Mouse (Mus musculus) liver, embryonic 13.5 days (tissue): ENCODE measurements around the gene Dglucy. TPM values are rescaled to one million over a fixed set of nuclear protein-coding genes. Genes with fewer than 3 reads are reported as not detected.
"Not testable (repeated sequence)": the region's sequence is repeated elsewhere in the genome, so short reads cannot be mapped to it uniquely, and the experiment has no call there.

Source experiments
- ATAC-seq: fragments of 200-750 bp; cut with Nextera tagmentation; 2 replicates; pipeline ENCODE4 v1.8.0; 2017; ENCODE audit warnings: low read depth, mild to moderate bottlenecking, moderate number of reproducible peaks, moderate library complexity
- DNase-seq: peaks from one replicate; pipeline ENCODE4 v3.0.0; 2022
- H3K27ac ChIP-seq: fragments of 300-500 bp; sonication (generic); 2 replicates; pipeline ENCODE4 v1.5.1; 2015; ENCODE audit warnings: moderate library complexity, mild to moderate bottlenecking, inconsistent platforms
- H3K27me3 ChIP-seq: fragments of 300-500 bp; sonication (generic); 2 replicates; pipeline ENCODE4 v1.6.1; 2015; ENCODE audit warnings: mild to moderate bottlenecking, inconsistent platforms
- H3K36me3 ChIP-seq: fragments of 300-500 bp; sonication (generic); 2 replicates; pipeline ENCODE4 v1.6.1; 2015; ENCODE audit warnings: mild to moderate bottlenecking, inconsistent platforms
- H3K4me1 ChIP-seq: fragments of 300-500 bp; sonication (generic); replicated peaks from 2 replicates; pipeline ENCODE4 v1.6.1; 2015; ENCODE audit warnings: inconsistent platforms
- H3K4me2 ChIP-seq: fragments of 300-500 bp; sonication (generic); 2 replicates; pipeline ENCODE4 v1.6.1; 2015; ENCODE audit warnings: inconsistent platforms, mild to moderate bottlenecking, moderate library complexity
- H3K4me3 ChIP-seq: fragments of 300-500 bp; sonication (generic); replicated peaks from 2 replicates; pipeline ENCODE4 v1.5.1; 2015; ENCODE audit warnings: mild to moderate bottlenecking, inconsistent platforms
- H3K9ac ChIP-seq: fragments of 300-500 bp; sonication (generic); 2 replicates; pipeline ENCODE4 v1.6.1; 2015; ENCODE audit warnings: mild to moderate bottlenecking, inconsistent platforms
- H3K9me3 ChIP-seq: fragments of 300-500 bp; sonication (generic); replicated peaks from 2 replicates; pipeline ENCODE4 v1.6.1; 2016; ENCODE audit warnings: inconsistent platforms
- WGBS: fragments of 180-500 bp; shearing (Covaris S2); methylation state at CpG from one replicate; pipeline ENCODE4 v1.1.7; 2015; ENCODE audit not compliant: insufficient replicate concordance; 5-methylcytosine and 5-hydroxymethylcytosine counted together
- polyA plus RNA-seq: library from polyadenylated mRNA; unstranded; fragments of >200 nt; fragmentation: Nextera tagmentation; extraction: Ambion mirVana; gene quantifications from 2 replicates; pipeline ENCODE4 v1.2.1, GENCODE M21; 2015

Dglucy gene
- polyA plus RNA-seq, 1 experiment from 2014 or later: 0.93 TPM

DNA sequence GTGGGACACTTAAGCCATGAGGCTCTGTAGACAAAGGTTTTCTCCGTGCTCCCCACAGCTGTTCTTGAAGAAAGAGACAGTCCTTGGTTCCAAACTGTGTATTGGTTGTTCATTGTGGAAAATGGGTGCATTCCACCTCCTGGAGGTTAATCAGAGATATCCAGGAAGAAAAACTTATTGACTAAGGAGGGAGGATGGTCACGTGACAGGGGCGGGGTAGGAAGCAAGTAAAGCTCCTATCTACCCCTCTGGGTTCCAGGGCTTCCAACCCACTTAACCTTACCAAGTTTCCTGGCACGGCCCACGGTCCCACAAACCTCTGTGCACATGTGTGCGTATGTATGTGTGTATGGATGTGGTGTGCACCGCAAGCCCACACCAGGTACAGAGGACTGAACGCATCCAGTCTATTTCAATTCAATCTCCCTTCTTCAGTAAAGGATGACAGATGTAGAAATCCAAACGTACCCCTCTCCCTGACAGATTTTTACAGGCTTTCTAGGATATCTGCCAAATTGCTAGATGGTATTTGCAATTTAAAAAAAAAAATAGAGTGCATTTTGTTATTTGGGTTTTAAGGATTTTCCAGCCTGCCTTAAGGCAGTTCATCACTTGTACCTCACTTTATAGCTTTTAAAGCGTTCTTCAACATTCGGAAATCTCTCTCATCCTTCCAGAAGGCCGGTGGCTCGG lies 2.7 kb downstream of the Dglucy start:
- Histone ChIP-seq H3K4me3 (no peak overlapping the region), H3K36me3 (no peaks in the 10 kb centered on the region), H3K27ac (no peak overlapping the region), H3K9ac (no peak overlapping the region), H3K4me2 (no peak overlapping the region), H3K27me3 (no peaks in the 10 kb centered on the region), H3K9me3 (no peaks in the 10 kb centered on the region), H3K4me1 (0 out of 2 replicates have a peak, but pooled peaks cover 5% of the 10 kb centered on the region)
- WGBS: 69% methylated on average over 13 of the region's 13 CpGs
- ATAC-seq: no peak
- DNase-seq: no peak

DNA sequence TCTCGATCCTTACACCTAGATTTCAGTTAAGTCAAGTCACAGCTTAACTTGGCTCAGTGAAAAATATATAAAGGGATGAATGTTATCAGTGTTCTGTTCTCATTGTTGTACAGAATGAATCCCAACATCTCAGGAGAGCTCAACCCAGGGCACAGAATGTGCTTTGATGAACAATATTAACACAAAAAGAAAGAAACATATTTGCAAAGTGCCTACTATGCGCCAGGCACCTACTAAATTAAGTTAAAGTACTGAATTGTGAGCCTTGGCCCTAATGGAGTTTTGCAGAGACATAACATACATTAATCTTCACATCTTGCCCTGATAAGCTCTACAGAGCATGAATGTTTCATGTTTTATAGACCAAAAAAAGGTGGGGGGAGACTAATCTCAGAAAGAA lies 5.3 kb downstream of the Dglucy start:
- Histone ChIP-seq H3K9me3 (no peaks in the 10 kb centered on the region), H3K27ac (no peak overlapping the region), H3K36me3 (no peaks in the 10 kb centered on the region), H3K4me2 (no peak overlapping the region), H3K9ac (no peak overlapping the region), H3K4me3 (no peak overlapping the region), H3K27me3 (no peaks in the 10 kb centered on the region), H3K4me1 (0 out of 2 replicates have a peak, but pooled peaks cover 5% of the 10 kb centered on the region)
- ATAC-seq (no peak), DNase-seq (no peak)
- WGBS: 57% methylated on average over 2 of the region's 2 CpGs

DNA sequence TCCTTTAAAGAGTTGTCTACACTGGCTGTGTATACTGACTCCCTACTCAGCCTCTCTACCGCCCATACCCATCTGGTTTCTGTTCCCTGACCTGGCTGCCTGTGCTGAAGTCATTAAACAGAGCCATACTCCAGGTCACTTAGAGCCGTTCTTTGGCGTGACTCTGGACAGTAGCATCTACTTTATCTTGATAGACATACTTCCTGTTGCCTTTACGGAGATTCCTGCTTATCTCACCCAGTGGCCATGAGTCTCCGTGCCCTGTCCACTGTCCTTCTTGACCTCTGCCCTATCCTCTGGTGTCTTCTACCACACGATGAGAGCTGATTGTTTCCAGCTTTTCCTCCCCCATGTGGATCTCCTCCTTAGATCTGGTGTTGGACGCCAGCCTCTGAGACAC lies 6.5 kb downstream of the Dglucy start:
- H3K4me2 ChIP-seq: no peak overlapping the region
- H3K9me3 ChIP-seq: no peaks in the 10 kb centered on the region
- H3K9ac ChIP-seq: no peak overlapping the region
- no peak overlapping the region for H3K4me3 ChIP-seq
- H3K27me3 ChIP-seq: no peaks in the 10 kb centered on the region
- DNase-seq (no peak), ATAC-seq (no peak)
- H3K27ac ChIP-seq: no peak overlapping the region
- WGBS: 12% methylated on average over 7 of the region's 7 CpGs
- H3K36me3 ChIP-seq: no peaks in the 10 kb centered on the region
- peaks cover 5% of the 10 kb centered on the region; the same call in 1 of the 2 replicates for H3K4me1 ChIP-seq

DNA sequence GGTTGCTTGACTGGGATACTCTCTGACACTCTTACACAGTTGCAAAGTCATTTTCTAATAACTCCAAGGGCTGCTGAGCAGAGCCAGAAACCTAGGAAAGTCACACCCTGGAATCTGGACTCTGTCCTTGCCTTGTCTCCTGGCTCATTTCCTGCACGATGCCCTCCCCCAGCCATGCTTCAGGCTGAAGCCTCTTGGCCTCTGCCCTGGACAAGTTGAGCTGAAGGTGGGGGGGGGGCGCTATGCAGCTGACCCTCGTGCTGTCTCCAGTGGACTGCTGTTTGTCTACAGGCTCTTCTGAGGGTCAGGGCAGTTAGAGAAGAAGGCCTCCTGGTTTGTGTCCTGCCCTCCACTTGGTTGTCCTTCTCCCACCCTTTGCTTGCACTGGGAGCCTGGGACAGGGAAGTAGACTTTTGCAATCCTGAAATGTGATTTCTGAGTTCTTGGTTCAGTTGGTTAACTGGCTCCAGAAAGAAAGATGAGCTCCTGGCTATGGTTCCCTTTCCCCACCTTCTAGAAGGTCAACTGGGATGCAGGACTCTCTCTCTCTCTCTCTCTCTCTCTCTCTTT lies 11.2 kb downstream of the Dglucy start:
- no peak overlapping the region for H3K27ac ChIP-seq
- DNase-seq: no peak
- H3K4me1 ChIP-seq: peaks cover 5% of the 10 kb centered on the region; the same call in 1 of the 2 replicates

DNA sequence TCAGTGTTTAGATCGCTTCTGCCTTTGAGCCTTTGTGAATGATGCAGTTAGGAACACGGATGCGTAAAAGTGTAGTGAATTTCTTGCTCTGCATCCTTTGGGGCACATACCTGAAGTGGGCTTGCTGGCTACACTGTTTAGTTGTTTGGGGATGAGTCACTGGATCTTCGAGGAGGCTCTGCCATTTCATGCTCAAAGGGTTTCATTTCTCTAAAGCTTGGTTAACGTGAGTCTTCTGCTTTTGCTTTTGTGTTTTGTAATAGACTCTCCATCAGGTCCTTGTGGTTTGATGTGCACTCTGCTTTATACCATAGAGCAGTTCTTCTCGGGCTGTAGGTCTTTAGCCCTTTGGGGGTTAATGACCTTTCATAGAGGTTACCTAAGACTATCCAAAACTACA lies 12.6 kb downstream of the Dglucy start:
- ATAC-seq (no peak), DNase-seq (no peak)
- Histone ChIP-seq H3K27ac (no peak overlapping the region), H3K9me3 (no peaks in the 10 kb centered on the region), H3K4me1 (no peaks in the 10 kb centered on the region; the same call in 1 of the 2 replicates), H3K27me3 (no peaks in the 10 kb centered on the region), H3K4me2 (no peak overlapping the region), H3K9ac (no peak overlapping the region), H3K36me3 (no peaks in the 10 kb centered on the region), H3K4me3 (no peak overlapping the region)
- WGBS: 62% methylated on average over 6 of the region's 6 CpGs

More for the DNA sequence above, 11.2 kb downstream of the Dglucy start:
- Histone ChIP-seq H3K9ac (no peak overlapping the region), H3K9me3 (no peaks in the 10 kb centered on the region), H3K36me3 (no peaks in the 10 kb centered on the region), H3K27me3 (no peaks in the 10 kb centered on the region), H3K4me2 (no peak overlapping the region), H3K4me3 (no peak overlapping the region)
- ATAC-seq: no peak
- whole genome bisulfite sequencing: 27% methylated on average over 3 of the region's 3 CpGs

DNA sequence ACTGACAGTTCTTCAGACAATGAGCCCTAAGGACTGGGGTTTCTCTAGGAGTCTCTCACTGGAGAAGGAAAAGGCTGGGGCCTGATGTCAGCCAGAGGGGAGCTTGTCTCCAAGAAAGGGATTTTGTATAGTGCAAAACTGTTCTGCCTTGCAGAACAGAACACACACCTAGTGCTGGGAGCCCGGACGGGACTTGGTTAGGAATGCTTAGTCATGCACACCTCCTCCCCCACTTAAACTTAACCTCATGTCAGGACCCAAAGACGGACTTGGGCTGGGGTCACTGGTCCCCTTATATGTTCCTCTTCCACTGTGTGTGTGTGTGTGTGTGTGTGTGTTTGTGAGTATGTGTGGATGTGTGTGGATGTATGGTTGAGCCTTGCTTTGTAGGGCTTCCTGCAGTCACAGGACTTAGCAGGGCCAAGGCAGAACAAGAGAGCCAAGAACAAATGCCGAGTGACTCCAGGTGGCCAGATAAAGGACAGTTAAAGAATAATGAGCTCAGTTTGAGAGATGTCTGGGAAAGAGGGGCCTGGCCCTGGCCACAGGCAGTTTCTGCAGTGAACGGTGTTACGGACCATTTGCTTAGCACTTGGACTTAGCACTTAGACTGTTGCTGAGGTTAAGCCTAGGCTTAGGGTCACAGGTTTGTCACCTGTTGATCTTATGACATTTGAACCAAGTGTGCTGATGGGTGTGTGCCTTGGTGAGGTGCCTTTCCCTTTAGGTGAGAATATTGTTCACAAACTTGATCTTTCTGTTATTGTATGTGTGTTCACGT lies 15.8 kb downstream of the Dglucy start:
- Histone ChIP-seq H3K9me3 (no peaks in the 10 kb centered on the region), H3K27me3 (no peaks in the 10 kb centered on the region), H3K4me1 (no peaks in the 10 kb centered on the region; the same call in 1 of the 2 replicates), H3K4me2 (no peak overlapping the region), H3K27ac (no peak overlapping the region), H3K9ac (no peak overlapping the region), H3K36me3 (no peaks in the 10 kb centered on the region), H3K4me3 (no peak overlapping the region)
- no peak for ATAC-seq
- no peak for DNase-seq
- 47% methylated on average over 7 of the region's 7 CpGs for WGBS

DNA sequence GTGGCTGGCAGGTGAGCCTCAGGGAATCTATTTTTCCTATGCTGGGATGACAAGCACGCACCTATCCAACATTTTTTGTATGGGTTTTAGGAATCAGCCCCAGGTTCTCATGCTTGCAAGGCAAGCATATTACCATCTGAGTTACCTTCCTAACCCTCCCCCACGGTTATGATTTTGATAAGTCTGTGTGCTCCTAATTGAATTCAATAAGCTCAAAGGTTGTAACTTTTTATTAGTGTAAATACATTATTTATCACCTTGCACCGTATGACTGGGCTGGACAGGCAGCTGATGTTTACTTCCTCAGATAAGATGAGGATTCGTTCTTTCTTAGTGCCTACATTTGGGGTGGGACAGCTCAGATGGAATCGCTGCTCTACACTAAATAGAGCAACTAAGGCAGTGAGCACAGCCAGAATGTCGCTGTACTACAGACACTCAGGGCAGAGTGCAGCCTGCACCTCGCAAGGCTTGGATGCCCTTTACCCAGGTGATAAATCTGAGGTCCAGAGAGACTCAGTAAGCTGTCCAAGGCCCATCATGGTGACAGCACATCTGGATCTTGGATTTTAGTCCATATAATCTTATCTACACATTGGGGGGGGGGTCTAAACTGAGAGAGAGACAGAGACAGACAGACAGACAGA lies 16.7 kb downstream of the Dglucy start:
- no peak for DNase-seq
- ATAC-seq: no peak

DNA sequence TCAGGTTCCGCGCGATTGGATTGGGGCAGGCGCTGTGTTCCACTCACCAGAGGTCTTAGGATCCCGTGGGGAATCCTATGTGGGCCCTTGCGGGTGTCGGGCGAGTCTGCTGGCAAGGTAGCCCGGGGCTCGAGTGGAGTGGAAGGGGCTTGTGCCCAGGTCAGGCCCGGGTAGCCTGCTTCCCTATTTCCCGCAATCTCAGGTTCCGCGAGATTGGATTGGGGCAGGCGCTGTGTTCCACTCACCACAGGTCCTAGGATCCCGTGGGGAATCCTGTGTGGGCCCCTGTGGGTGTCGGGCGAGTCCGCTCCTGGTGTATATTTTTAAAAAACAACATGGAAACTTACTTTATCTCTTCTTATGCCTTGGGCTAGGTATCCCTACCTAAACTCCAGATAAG lies 24.5 kb downstream of the Dglucy start:
- H3K4me1 ChIP-seq, ATAC-seq, DNase-seq: not testable (repeated sequence)

More for the DNA sequence above, 16.7 kb downstream of the Dglucy start:
- H3K4me1 ChIP-seq: no peaks in the 10 kb centered on the region
- no peaks in the 10 kb centered on the region for H3K36me3 ChIP-seq
- no peak overlapping the region for H3K4me2 ChIP-seq
- H3K9me3 ChIP-seq: no peaks in the 10 kb centered on the region
- H3K9ac ChIP-seq: no peak overlapping the region
- H3K27me3 ChIP-seq: no peaks in the 10 kb centered on the region
- no peak overlapping the region for H3K27ac ChIP-seq
- H3K4me3 ChIP-seq: no peak overlapping the region
- whole genome bisulfite sequencing: 54% methylated on average over 7 of the region's 7 CpGs

DNA sequence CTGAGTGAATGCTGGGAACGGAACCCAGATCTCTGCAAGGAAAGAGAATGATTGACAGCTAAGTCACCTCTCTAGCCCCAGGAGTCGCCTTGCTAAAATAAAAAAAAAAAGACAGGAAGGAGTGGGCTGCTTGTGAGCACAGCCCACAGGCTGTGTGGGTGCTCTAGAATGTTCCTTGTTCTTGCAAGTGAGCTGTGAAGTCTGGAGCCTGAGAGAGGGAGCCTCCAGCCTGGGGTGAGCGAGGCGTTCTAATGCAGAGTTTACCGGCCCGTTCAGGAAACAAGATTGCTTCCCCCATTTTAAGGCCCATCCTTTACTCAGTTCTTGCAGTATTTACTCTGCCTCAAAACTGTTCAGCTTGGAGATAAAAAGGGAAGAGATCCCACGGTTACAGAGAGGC lies 28.4 kb downstream of the Dglucy start:
- WGBS: 38% methylated on average over 7 of the region's 7 CpGs

More for the DNA sequence above, 24.5 kb downstream of the Dglucy start:
- H3K36me3 ChIP-seq, H3K4me3 ChIP-seq, H3K9ac ChIP-seq, H3K27ac ChIP-seq, H3K4me2 ChIP-seq, H3K9me3 ChIP-seq, H3K27me3 ChIP-seq: not testable (repeated sequence)
- 83% methylated on average over 19 of the region's 19 CpGs for WGBS

DNA sequence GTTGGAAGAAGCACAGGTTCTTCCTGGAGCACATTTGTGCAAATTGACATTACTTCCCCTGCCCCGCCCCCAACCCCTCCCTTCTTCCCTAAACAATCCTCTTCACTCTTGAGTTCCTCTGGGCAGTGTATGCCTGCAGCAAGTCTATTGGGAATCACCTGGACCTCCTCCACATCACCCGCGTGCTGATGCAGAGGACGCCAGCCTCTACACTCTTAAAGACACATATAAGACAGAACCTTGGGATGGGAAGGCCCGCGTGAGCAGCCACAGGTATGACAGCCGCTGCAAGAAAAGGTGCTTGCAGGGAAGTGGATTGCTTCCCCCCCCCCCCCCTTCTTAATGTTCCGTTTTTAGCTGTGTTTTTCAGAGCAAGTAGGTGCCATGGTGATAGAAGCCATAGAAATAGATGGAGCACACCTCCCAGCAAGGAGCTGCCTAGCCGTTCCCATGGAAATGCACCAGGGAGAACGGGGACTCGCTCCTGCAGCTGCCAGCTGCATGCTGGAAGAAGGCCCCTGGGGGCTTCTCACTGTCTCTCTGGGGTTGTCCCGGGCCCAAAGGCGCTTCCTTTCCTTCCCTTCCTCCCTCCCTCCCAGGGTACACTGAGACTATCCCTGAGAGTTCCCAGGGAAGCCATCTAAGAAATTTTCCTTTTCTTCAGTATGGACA lies 29.9 kb downstream of the Dglucy start:
- Histone ChIP-seq H3K4me3 (no peak overlapping the region), H3K9me3 (no peaks in the 10 kb centered on the region), H3K9ac (no peak overlapping the region), H3K4me1 (no peaks in the 10 kb centered on the region), H3K27me3 (no peaks in the 10 kb centered on the region), H3K27ac (no peak overlapping the region), H3K36me3 (no peaks in the 10 kb centered on the region), H3K4me2 (no peak overlapping the region)
- DNase-seq (no peak), ATAC-seq (no peak)
- WGBS: 66% methylated on average over 13 of the region's 13 CpGs

More for the DNA sequence above, 28.4 kb downstream of the Dglucy start:
- ATAC-seq: no peak
- DNase-seq: no peak
- H3K27ac ChIP-seq: no peak overlapping the region
- no peak overlapping the region for H3K4me3 ChIP-seq
- H3K27me3 ChIP-seq: no peaks in the 10 kb centered on the region
- H3K4me1 ChIP-seq: no peaks in the 10 kb centered on the region
- H3K9ac ChIP-seq: no peak overlapping the region
- no peak overlapping the region for H3K4me2 ChIP-seq
- H3K36me3 ChIP-seq: no peaks in the 10 kb centered on the region
- no peaks in the 10 kb centered on the region for H3K9me3 ChIP-seq

DNA sequence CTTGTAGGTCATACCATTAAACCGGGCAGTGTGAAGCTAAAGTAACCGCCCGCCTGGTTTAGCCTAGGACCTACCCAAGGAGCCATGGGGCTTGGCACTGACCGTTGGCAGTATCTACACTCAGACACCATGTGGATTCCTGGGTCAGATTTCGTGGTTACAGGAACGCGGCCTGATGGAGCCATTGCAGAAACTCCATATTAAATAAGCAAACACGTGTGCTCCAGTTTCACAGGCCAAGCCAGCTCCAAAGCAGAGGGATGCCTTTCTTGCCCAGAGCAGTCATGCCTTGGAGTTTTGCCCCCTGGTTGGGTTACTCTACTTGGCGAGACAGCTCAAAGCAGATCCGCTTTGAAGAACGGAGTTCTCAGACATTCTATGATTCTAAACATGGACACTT lies 31.7 kb downstream of the Dglucy start:
- 77% methylated on average over 11 of the region's 11 CpGs for WGBS
- Histone ChIP-seq H3K27me3 (no peaks in the 10 kb centered on the region), H3K27ac (no peak overlapping the region), H3K4me2 (no peak overlapping the region), H3K9me3 (no peaks in the 10 kb centered on the region), H3K4me1 (no peaks in the 10 kb centered on the region), H3K4me3 (no peak overlapping the region), H3K9ac (no peak overlapping the region), H3K36me3 (no peaks in the 10 kb centered on the region)
- ATAC-seq (no peak), DNase-seq (no peak)
